Comparison of ENCODE assay signal across 9 mouse cellular contexts in the genomic region with DNA sequence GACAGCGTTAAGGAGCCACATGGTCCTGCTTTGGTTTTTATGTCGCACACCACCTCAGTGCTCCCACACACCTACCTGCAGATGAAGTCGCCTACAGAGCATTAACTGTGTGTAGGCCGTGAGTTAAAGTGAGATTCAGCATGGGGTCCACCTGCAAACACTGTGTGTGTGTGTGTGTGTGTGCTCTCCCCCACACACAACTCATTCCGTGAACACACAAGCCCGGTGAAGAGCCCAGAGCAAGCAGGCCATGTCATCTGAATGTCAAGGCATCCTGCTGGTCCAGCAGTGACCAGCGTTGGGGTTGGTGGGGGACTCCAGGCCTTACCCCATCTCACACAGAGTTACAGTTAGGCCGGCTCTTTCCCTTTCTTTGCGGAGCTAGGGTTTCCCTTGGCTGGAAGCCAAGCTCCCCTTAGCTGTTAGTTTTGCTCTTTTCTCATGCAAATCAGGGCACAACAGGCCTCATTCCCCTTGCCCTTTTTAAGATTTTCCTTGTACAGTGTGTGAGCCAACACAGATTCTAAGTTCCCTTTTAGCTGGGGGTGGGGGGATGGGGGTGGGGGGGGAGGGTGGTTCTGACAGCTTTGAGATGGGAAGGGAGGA.
A peak's percentile ranks its signal among the peaks of the same experiment; 100 is the strongest.
DNase-seq lines count a peak whose midpoint lies in the region; ATAC-seq and TF ChIP-seq lines count a peak whose summit lies in the region.
"Had no signal": no experiment of that assay in that cellular context is flagged by ENCODE, and none has a peak within 500 bp of the region (broad histone marks: within the 10 kb centered on the region; RNA-seq: fewer than 3 reads in every experiment).

No protein-coding gene starts in this region.

- no peaks in the 10 kb centered on the region for H3K36me3 ChIP-seq in lung, embryonic 14.5 days (ENCODE audit: insufficient read depth)
- H3K36me3 ChIP-seq in hindbrain, embryonic 16.5 days (ENCODE audit: control insufficient read depth, insufficient read depth, low read length), result no peaks in the 10 kb centered on the region
- H3K36me3 ChIP-seq in liver, embryonic 12.5 days, result no peaks in the 10 kb centered on the region

- WGBS in lung, embryonic 14.5 days, result 25% methylated on average over 9 of the region's 9 CpGs
- WGBS in hindbrain, embryonic 16.5 days, result 15% methylated on average over 9 of the region's 9 CpGs
- 56% methylated on average over 9 of the region's 9 CpGs for WGBS in liver, embryonic 12.5 days (ENCODE audit: insufficient replicate concordance)

- no peaks in the 10 kb centered on the region for H3K27me3 ChIP-seq in lung, embryonic 14.5 days (ENCODE audit: insufficient read depth, low read length)
- H3K27me3 ChIP-seq in hindbrain, embryonic 16.5 days (replicated peaks; ENCODE audit: control insufficient read depth, insufficient read depth, low read length), result no peaks in the 10 kb centered on the region
- no peaks in the 10 kb centered on the region for H3K27me3 ChIP-seq in liver, embryonic 12.5 days (replicated peaks)

- no peak overlapping the region for H3K4me3 ChIP-seq in lung, embryonic 14.5 days (ENCODE audit: low read depth, low read length)
- H3K4me3 ChIP-seq in hindbrain, embryonic 16.5 days (ENCODE audit: low read length), result no peak overlapping the region
- H3K4me3 ChIP-seq in liver, embryonic 12.5 days, result no peak overlapping the region

- TF ChIP-seq CTCF in lung, embryonic 14.5 days (IDR thresholded peaks at IDR 0.05; ENCODE audit: low read depth), result no peak

- no peaks in the 10 kb centered on the region for H3K9me3 ChIP-seq in lung, embryonic 14.5 days (ENCODE audit: low read depth, low read length)
- no peaks in the 10 kb centered on the region for H3K9me3 ChIP-seq in hindbrain, embryonic 16.5 days (ENCODE audit: control insufficient read depth, low read length)
- H3K9me3 ChIP-seq in liver, embryonic 12.5 days (replicated peaks), result no peaks in the 10 kb centered on the region

- H3K27ac ChIP-seq in lung, embryonic 14.5 days (ENCODE audit: low read depth), result no peak overlapping the region
- peak overlapping the region; percentile 31; the same call in 1 of the 2 replicates for H3K27ac ChIP-seq in hindbrain, embryonic 16.5 days (ENCODE audit: low read depth, low read length)
- H3K27ac ChIP-seq in liver, embryonic 12.5 days, result no peak overlapping the region

- H3K4me1 ChIP-seq in lung, embryonic 14.5 days (ENCODE audit: insufficient read depth), result no peaks in the 10 kb centered on the region
- H3K4me1 ChIP-seq in hindbrain, embryonic 16.5 days (ENCODE audit: control insufficient read depth, insufficient read depth, low read depth, low read length), result peaks cover 10% of the 10 kb centered on the region
- peaks cover 11% of the 10 kb centered on the region; the same call in 1 of the 2 replicates for H3K4me1 ChIP-seq in liver, embryonic 12.5 days

- H3K4me2 ChIP-seq in lung, embryonic 14.5 days, result no peak overlapping the region
- H3K4me2 ChIP-seq in hindbrain, embryonic 16.5 days (ENCODE audit: low read length), result no peak overlapping the region
- H3K4me2 ChIP-seq in liver, embryonic 12.5 days, result no peak overlapping the region

- peak; percentile 71; the same call in 1 of the 2 replicates for ATAC-seq in lung, embryonic 14.5 days (ENCODE audit: insufficient read depth)
- peak; percentile 73 for ATAC-seq in hindbrain, embryonic 16.5 days
- no peak for ATAC-seq in liver, embryonic 12.5 days

- H3K9ac ChIP-seq in lung, embryonic 14.5 days, result no peak overlapping the region
- no peak overlapping the region for H3K9ac ChIP-seq in hindbrain, embryonic 16.5 days (ENCODE audit: low read depth, low read length)
- H3K9ac ChIP-seq in liver, embryonic 12.5 days, result no peak overlapping the region

- DNase-seq in cerebellum, postnatal 10 days, result peak; percentile 45 to 49
- no peak for DNase-seq in cerebellum, adult 18-20 months
- DNase-seq in lung, embryonic 14.5 days, result peak; percentile 84
- no peak for DNase-seq in lung, postnatal 25 days (ENCODE audit: low spot score)
- DNase-seq in retina, embryonic 14.5 days (ENCODE audit: low spot score), result peak; percentile 50
- DNase-seq in T-cell, adult 2 months (ENCODE audit: low spot score), result no peak
- DNase-seq: adrenal gland, postnatal 14 days had no signal

Comparison
In these comparisons a context has a peak if more than half of its experiments do, and no peak if none do; other contexts are left out.
1. DNase-seq: peak in cerebellum, postnatal 10 days (2 of 2), lung, embryonic 14.5 days (single experiment) and retina, embryonic 14.5 days (single experiment); none in cerebellum, adult 18-20 months (0 of 2), lung, postnatal 25 days (single experiment) and T-cell, adult 2 months (single experiment).